ENCODE assay signal across 11 mouse cellular contexts in the genomic region with DNA sequence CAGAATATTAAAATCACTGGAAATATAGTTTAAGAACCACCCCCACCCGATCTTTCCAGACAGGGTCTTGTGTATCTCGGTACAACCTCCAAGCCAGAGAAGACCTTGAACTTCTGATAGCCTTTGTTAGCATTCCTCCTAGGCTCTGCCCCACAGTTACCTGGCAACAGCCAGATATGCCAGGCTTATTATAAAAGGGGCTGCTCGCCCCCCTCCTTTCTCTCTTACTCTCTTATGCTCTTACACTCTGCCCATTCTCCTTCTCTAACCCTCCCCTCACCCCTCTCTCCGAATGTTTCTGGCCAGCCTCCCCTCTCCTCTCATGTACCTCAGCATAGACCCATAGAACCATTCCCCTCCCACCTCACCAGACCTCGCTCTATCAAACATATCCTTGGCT.
"Had no signal": no experiment of that assay in that cellular context is flagged by ENCODE, and none has a peak within 500 bp of the region (broad histone marks: within the 10 kb centered on the region; RNA-seq: fewer than 3 reads in every experiment).

No protein-coding gene starts in this region.

- H3K9ac ChIP-seq: limb, embryonic 13.5 days; liver, embryonic 14.5 days; neural tube, embryonic 12.5 days had no signal

- H3K27me3 ChIP-seq: limb, embryonic 13.5 days; neural tube, embryonic 12.5 days had no signal

- H3K36me3 ChIP-seq: limb, embryonic 13.5 days; neural tube, embryonic 12.5 days had no signal

- DNase-seq: kidney, adult 11 months; kidney, adult 9 months; kidney, postnatal 14 days; left cerebral cortex, postnatal 4 days; lung, postnatal 10 days; right cerebral cortex, postnatal 25 days; thymus, postnatal 36 days had no signal

- H3K9me3 ChIP-seq: limb, embryonic 13.5 days; neural tube, embryonic 12.5 days had no signal

- ATAC-seq: hindbrain, postnatal 0 days had no signal

- H3K4me1 ChIP-seq: neural tube, embryonic 12.5 days had no signal

- H3K4me2 ChIP-seq: limb, embryonic 13.5 days; neural tube, embryonic 12.5 days had no signal

- H3K4me3 ChIP-seq: limb, embryonic 13.5 days; neural tube, embryonic 12.5 days had no signal

- H3K27ac ChIP-seq: hindbrain, postnatal 0 days; limb, embryonic 13.5 days; liver, embryonic 14.5 days; neural tube, embryonic 12.5 days had no signal
